Mouse (Mus musculus): ENCODE results near the gene Gm47959. TPM values are rescaled to one million over a fixed set of nuclear protein-coding genes. Genes with fewer than 3 reads are reported as not detected.

Gm47959 gene
- total and polyA plus RNA-seq, 3 experiments = not detected

DNA sequence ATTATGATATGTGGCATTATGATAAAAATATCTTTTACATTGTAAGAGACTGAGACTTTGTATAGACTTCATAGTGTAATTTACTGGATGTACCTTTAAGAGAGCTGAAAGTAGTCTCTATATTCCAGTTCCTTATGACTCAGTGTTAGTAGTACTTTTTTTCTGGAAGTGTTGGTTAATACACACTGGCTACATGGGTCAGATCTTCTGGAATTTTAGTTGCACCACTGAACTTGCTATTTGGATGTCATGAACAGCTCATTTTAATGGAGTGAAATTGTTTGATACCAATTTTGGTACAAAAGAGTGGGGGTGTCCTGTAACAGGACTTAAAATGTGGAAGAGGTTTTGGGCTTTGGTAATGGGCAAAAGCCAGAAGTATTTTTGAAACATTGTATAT is 22.5 kb upstream of the Gm47959 start:
- Histone ChIP-seq H3K36me3 (ENCODE audit: control insufficient read depth in 1 of 2, insufficient read depth in 2 of 2, low read length in 2 of 2) (no peaks in the 10 kb centered on the region), H3K4me1 (ENCODE audit: control insufficient read depth in 1 of 2, insufficient read depth in 2 of 2, low read length in 2 of 2) (no peaks in the 10 kb centered on the region), H3K79me2 (ENCODE audit: control insufficient read depth, insufficient read depth, low read length, poor library complexity) (no peaks in the 10 kb centered on the region), H3K27me3 (ENCODE audit: control insufficient read depth in 1 of 2, insufficient read depth in 2 of 2, low read length in 2 of 2) (peaks cover 0 to 1% of the 10 kb centered on the region in 2 experiments; a peak in 2 of 4 replicates), H3K27ac (ENCODE audit: control insufficient read depth, low read depth, low read length) (no peak overlapping the region), H3K9me3 (replicated peaks; ENCODE audit: insufficient read depth, low read length) (no peaks in the 10 kb centered on the region), H3K9ac (ENCODE audit: control insufficient read depth, low read depth, low read length, poor library complexity, severe bottlenecking) (no peak overlapping the region), H3K4me3 (ENCODE audit: control insufficient read depth in 1 of 2, insufficient read depth in 1 of 2, low read depth in 2 of 2, low read length in 2 of 2) (no peak overlapping the region)
- TF ChIP-seq TBP (IDR thresholded peaks at IDR 0.05; ENCODE audit: low read depth, low read length) (no peak), GATA1 (IDR thresholded peaks at IDR 0.05; ENCODE audit: low read depth, low read length) (no peak), SIN3A (IDR thresholded peaks at IDR 0.05; ENCODE audit: low read length) (no peak)
- DNase-seq (ENCODE audit: low read depth, low spot score) = no peak

DNA sequence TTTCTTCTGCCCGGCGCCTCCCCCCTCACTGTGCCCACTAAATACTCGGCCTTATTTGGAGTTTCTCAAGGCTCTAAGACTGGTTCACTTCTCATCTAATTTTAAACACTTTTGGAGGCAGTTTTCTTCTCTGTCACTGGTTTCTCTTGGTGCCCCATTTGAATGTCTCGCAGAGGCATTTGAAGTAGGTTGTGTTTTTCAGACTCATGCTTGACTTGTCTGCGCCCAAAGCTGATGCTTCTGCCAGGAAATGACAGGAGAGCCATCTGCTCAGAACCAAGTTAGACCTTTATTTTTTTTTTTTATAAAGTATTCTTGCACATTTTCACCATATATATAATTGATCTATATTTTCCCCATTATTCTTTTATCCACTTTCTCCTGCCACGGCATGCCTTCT is 13.6 kb upstream of the Gm47959 start:
- no peak overlapping the region for H3K9ac ChIP-seq (ENCODE audit: control insufficient read depth, low read depth, low read length, poor library complexity, severe bottlenecking)
- no peak overlapping the region for H3K27ac ChIP-seq (ENCODE audit: control insufficient read depth, low read depth, low read length)
- no peak for TF ChIP-seq MYC (IDR thresholded peaks at IDR 0.05; ENCODE audit: low read depth, low read length)
- no peak for TF ChIP-seq SMC3 (IDR thresholded peaks at IDR 0.05; ENCODE audit: low read depth, low read length)
- TF ChIP-seq TBP (IDR thresholded peaks at IDR 0.05; ENCODE audit: low read depth, low read length) = no peak
- no peak for TF ChIP-seq POLR2A (IDR thresholded peaks at IDR 0.05; ENCODE audit: control insufficient read depth in 1 of 2, insufficient read depth in 1 of 2, low read depth in 1 of 2, low read length in 2 of 2, poor library complexity in 1 of 2)
- TF ChIP-seq ZKSCAN1 (IDR thresholded peaks at IDR 0.05; ENCODE audit: low read depth, low read length) = no peak
- TF ChIP-seq POLR2AphosphoS5 (IDR thresholded peaks at IDR 0.05; ENCODE audit: borderline replicate concordance, low read depth, low read length) = no peak
- no peak for TF ChIP-seq MYB (IDR thresholded peaks at IDR 0.05; ENCODE audit: low read depth, low read length)
- TF ChIP-seq E2F4 (IDR thresholded peaks at IDR 0.05; ENCODE audit: borderline replicate concordance, low read depth, low read length) = no peak
- TF ChIP-seq ZC3H11A (IDR thresholded peaks at IDR 0.05; ENCODE audit: low read depth, low read length) = no peak
- no peak for TF ChIP-seq SIN3A (IDR thresholded peaks at IDR 0.05; ENCODE audit: low read length)
- TF ChIP-seq GATA1 (IDR thresholded peaks at IDR 0.05; ENCODE audit: low read depth, low read length) = no peak
- no peaks in the 10 kb centered on the region for H3K36me3 ChIP-seq (ENCODE audit: control insufficient read depth in 1 of 2, insufficient read depth in 2 of 2, low read length in 2 of 2)
- DNase-seq (ENCODE audit: low read depth, low spot score) = no peak
- H3K9me3 ChIP-seq (replicated peaks; ENCODE audit: insufficient read depth, low read length) = no peaks in the 10 kb centered on the region
- no peaks in the 10 kb centered on the region for H3K4me1 ChIP-seq (ENCODE audit: control insufficient read depth in 1 of 2, insufficient read depth in 2 of 2, low read length in 2 of 2)
- no peaks in the 10 kb centered on the region; a peak in 1 of 4 replicates for H3K27me3 ChIP-seq (ENCODE audit: control insufficient read depth in 1 of 2, insufficient read depth in 2 of 2, low read length in 2 of 2)
- no peak overlapping the region for H3K4me3 ChIP-seq (ENCODE audit: control insufficient read depth in 1 of 2, insufficient read depth in 1 of 2, low read depth in 2 of 2, low read length in 2 of 2)
- no peaks in the 10 kb centered on the region for H3K79me2 ChIP-seq (ENCODE audit: control insufficient read depth, insufficient read depth, low read length, poor library complexity)

DNA sequence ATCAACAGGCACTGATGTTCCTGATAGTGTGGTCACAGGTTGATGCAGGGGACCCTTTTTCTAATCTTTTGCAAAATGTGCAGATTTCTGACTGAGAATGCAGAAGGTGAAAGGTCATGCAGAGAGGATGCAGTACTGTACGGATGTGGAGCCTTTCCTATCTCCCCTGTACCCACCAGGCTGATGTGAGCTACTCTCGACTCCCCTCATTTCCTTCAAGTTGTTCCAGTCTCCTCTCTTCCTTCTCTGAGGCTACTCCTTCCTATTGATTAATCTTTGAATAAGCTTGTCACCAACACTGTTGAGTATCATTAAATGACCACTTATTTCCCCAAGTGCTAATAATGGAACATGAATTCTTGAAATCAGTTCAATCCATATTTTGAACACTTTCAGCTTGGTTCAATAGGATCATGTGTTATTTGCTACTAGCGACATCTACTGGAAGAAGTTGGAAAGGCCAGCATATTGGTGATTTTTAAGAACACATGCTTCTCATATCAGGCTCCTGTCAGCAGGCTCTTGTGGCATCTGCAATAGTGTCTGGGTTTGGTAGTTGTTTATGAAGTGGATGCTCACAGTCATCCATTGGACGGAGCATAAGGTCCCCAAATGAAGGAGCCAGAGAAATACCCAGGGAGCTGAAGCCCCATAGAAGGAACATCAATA is 12.7 kb upstream of the Gm47959 start:
- no peak overlapping the region for H3K9ac ChIP-seq (ENCODE audit: control insufficient read depth, low read depth, low read length, poor library complexity, severe bottlenecking)
- peak; percentile 69 for DNase-seq (ENCODE audit: low read depth, low spot score)
- H3K79me2 ChIP-seq (ENCODE audit: control insufficient read depth, insufficient read depth, low read length, poor library complexity) = no peaks in the 10 kb centered on the region
- H3K4me3 ChIP-seq (ENCODE audit: control insufficient read depth in 1 of 2, insufficient read depth in 1 of 2, low read depth in 2 of 2, low read length in 2 of 2) = no peak overlapping the region
- no peaks in the 10 kb centered on the region; a peak in 1 of 4 replicates for H3K27me3 ChIP-seq (ENCODE audit: control insufficient read depth in 1 of 2, insufficient read depth in 2 of 2, low read length in 2 of 2)
- no peaks in the 10 kb centered on the region for H3K4me1 ChIP-seq (ENCODE audit: control insufficient read depth in 1 of 2, insufficient read depth in 2 of 2, low read length in 2 of 2)
- no peaks in the 10 kb centered on the region for H3K9me3 ChIP-seq (replicated peaks; ENCODE audit: insufficient read depth, low read length)
- peak in 2 of 3 experiments; percentile 73 to 78; a peak in 4 of 6 replicates for TF ChIP-seq CTCF (IDR thresholded peaks at IDR 0.05 in 2 of 3, conservative IDR thresholded peaks at IDR 0.05 in 1 of 3; ENCODE audit: control insufficient read depth in 1 of 3, insufficient read depth in 1 of 3, low read depth in 2 of 3, low read length in 3 of 3, poor library complexity in 1 of 3, severe bottlenecking in 1 of 3)
- TF ChIP-seq RCOR1 (IDR thresholded peaks at IDR 0.05; ENCODE audit: low read depth, low read length) = no peak
- no peak for TF ChIP-seq CHD1 (IDR thresholded peaks at IDR 0.05; ENCODE audit: low read depth, low read length)
- TF ChIP-seq MXI1 (IDR thresholded peaks at IDR 0.05; ENCODE audit: low read depth, low read length) = no peak
- no peak for TF ChIP-seq MAZ (IDR thresholded peaks at IDR 0.05; ENCODE audit: low read depth, low read length)
- TF ChIP-seq POLR2A (IDR thresholded peaks at IDR 0.05; ENCODE audit: control insufficient read depth in 1 of 2, insufficient read depth in 1 of 2, low read depth in 1 of 2, low read length in 2 of 2, poor library complexity in 1 of 2) = no peak
- TF ChIP-seq SMC3 (IDR thresholded peaks at IDR 0.05; ENCODE audit: low read depth, low read length) = peak; percentile 86
- peak; percentile 82 for TF ChIP-seq RAD21 (IDR thresholded peaks at IDR 0.05; ENCODE audit: low read depth, low read length)
- TF ChIP-seq ZC3H11A (IDR thresholded peaks at IDR 0.05; ENCODE audit: low read depth, low read length) = peak; percentile 70
- no peaks in the 10 kb centered on the region for H3K36me3 ChIP-seq (ENCODE audit: control insufficient read depth in 1 of 2, insufficient read depth in 2 of 2, low read length in 2 of 2)
- H3K27ac ChIP-seq (ENCODE audit: control insufficient read depth, low read depth, low read length) = no peak overlapping the region

Data from MEL (cell line).